Mouse (Mus musculus) midbrain, embryonic 14.5 days (tissue): Measurements from ENCODE around the gene Acsl6. TPM values are rescaled to one million over a fixed set of nuclear protein-coding genes. Genes with fewer than 3 reads are reported as not detected.
A peak's percentile ranks its signal among the peaks of the same experiment; 100 is the strongest.

Experiments
- ATAC-seq: fragments of 200-750 bp; cut with Nextera tagmentation; 2 replicates; pipeline ENCODE4 v1.8.0; 2017; ENCODE audit warnings: moderate number of reproducible peaks, moderate library complexity; ENCODE audit not compliant: low FRiP score, low TSS enrichment
- DNase-seq: peaks from one replicate; pipeline ENCODE4 v3.0.0-alpha.2; 2015
- H3K27ac ChIP-seq: fragments of 300-500 bp; sonication (generic); replicated peaks from 2 replicates; pipeline ENCODE4 v1.5.1; 2014; ENCODE audit warnings: mild to moderate bottlenecking, low read depth, low read length, moderate library complexity
- H3K27me3 ChIP-seq: fragments of 300-500 bp; sonication (generic); 2 replicates; pipeline ENCODE4 v1.6.1; 2014; ENCODE audit warnings: low read length, control low read depth, mixed read lengths; ENCODE audit not compliant: control insufficient read depth, insufficient read depth
- H3K36me3 ChIP-seq: fragments of 300-500 bp; sonication (generic); 2 replicates; pipeline ENCODE4 v1.6.1; 2014; ENCODE audit warnings: low read length, control low read depth; ENCODE audit not compliant: control insufficient read depth, insufficient read depth
- H3K4me1 ChIP-seq: fragments of 300-500 bp; sonication (generic); 2 replicates; pipeline ENCODE4 v1.6.1; 2014; ENCODE audit warnings: mild to moderate bottlenecking, antibody characterized with exemption, low read length, control low read depth; ENCODE audit not compliant: control insufficient read depth, insufficient read depth
- H3K4me2 ChIP-seq: fragments of 300-500 bp; sonication (generic); 2 replicates; pipeline ENCODE4 v1.6.1; 2014; ENCODE audit warnings: mild to moderate bottlenecking, low read length, moderate library complexity
- H3K4me3 ChIP-seq: fragments of 300-500 bp; sonication (generic); replicated peaks from 2 replicates; pipeline ENCODE4 v1.5.1; 2014; ENCODE audit warnings: low read depth, low read length
- H3K9ac ChIP-seq: fragments of 300-500 bp; sonication (generic); replicated peaks from 2 replicates; pipeline ENCODE4 v1.6.1; 2014; ENCODE audit warnings: mild to moderate bottlenecking, low read length, moderate library complexity
- H3K9me3 ChIP-seq: fragments of 300-500 bp; sonication (generic); 2 replicates; pipeline ENCODE4 v1.6.1; 2016; ENCODE audit warnings: low read length, control low read depth, mixed read lengths; ENCODE audit not compliant: control insufficient read depth
- WGBS: fragments of 180-500 bp; shearing (Covaris S2); extraction: QIAGEN DNeasy Blood & Tissue Kit; methylation state at CpG from one replicate; pipeline ENCODE4 v1.1.7; 2014; 5-methylcytosine and 5-hydroxymethylcytosine counted together
- polyA plus RNA-seq: library from polyadenylated mRNA; unstranded; fragments of >200 nt; fragmentation: Nextera tagmentation; extraction: Ambion mirVana; gene quantifications from 2 replicates; pipeline ENCODE4 v1.2.1, GENCODE M21; 2014

Acsl6 gene
- polyA plus RNA-seq, 1 experiment from 2014 or later = 40.9 TPM

- 2% methylated on average over 3 of the region's 3 CpGs for WGBS
Measured at GRCm38 (mm10) chr11:54314740-54315139, 11.1 kb downstream of the Acsl6 start.

GRCm38 (mm10) chr11:54315336-54315735 lies 11.7 kb downstream of the Acsl6 start:
- Histone ChIP-seq H3K4me1 (peaks cover 39% of the 10 kb centered on the region), H3K9me3 (no peaks in the 10 kb centered on the region), H3K9ac (no peak overlapping the region), H3K27ac (no peak overlapping the region), H3K4me3 (no peak overlapping the region), H3K27me3 (no peaks in the 10 kb centered on the region), H3K36me3 (peaks cover 6% of the 10 kb centered on the region), H3K4me2 (no peak overlapping the region)
- no peak for DNase-seq
- 86% methylated on average over 5 of the region's 5 CpGs for WGBS
- ATAC-seq = no peak

More at GRCm38 (mm10) chr11:54314740-54315139, 11.1 kb downstream of the Acsl6 start:
- peaks cover 39% of the 10 kb centered on the region for H3K4me1 ChIP-seq
- 0 out of 2 replicates have a peak, but pooled peaks cover under 1% of the 10 kb centered on the region for H3K36me3 ChIP-seq
- no peak overlapping the region for H3K4me3 ChIP-seq
- no peaks in the 10 kb centered on the region for H3K27me3 ChIP-seq
- no peaks in the 10 kb centered on the region for H3K9me3 ChIP-seq
- no peak overlapping the region for H3K9ac ChIP-seq
- H3K4me2 ChIP-seq = no peak overlapping the region
- ATAC-seq (peak; percentile 54; the same call in 1 of the 2 replicates), DNase-seq (peak; percentile 31)
- no peak overlapping the region for H3K27ac ChIP-seq

- H3K27ac ChIP-seq = no peak overlapping the region
- H3K4me1 ChIP-seq = peaks cover 27% of the 10 kb centered on the region
- no peak for ATAC-seq
- peaks cover 25% of the 10 kb centered on the region for H3K36me3 ChIP-seq
- no peak overlapping the region for H3K9ac ChIP-seq
- no peak overlapping the region for H3K4me2 ChIP-seq
- no peaks in the 10 kb centered on the region for H3K27me3 ChIP-seq
- WGBS = 93% methylated on average over 8 of the region's 8 CpGs
- no peak for DNase-seq
- no peak overlapping the region for H3K4me3 ChIP-seq
- no peaks in the 10 kb centered on the region for H3K9me3 ChIP-seq
Measured at GRCm38 (mm10) chr11:54317361-54317760, 13.8 kb downstream of the Acsl6 start.

GRCm38 (mm10) chr11:54317795-54318194 lies 14.2 kb downstream of the Acsl6 start:
- ATAC-seq (no peak), DNase-seq (no peak)
- Histone ChIP-seq H3K9ac (no peak overlapping the region), H3K4me3 (no peak overlapping the region), H3K27me3 (no peaks in the 10 kb centered on the region), H3K27ac (no peak overlapping the region), H3K36me3 (peaks cover 30% of the 10 kb centered on the region), H3K4me1 (peaks cover 24% of the 10 kb centered on the region), H3K9me3 (no peaks in the 10 kb centered on the region), H3K4me2 (no peak overlapping the region)
- WGBS = 83% methylated on average over 3 of the region's 3 CpGs

- Histone ChIP-seq H3K4me2 (no peak overlapping the region), H3K27me3 (no peaks in the 10 kb centered on the region), H3K9me3 (no peaks in the 10 kb centered on the region), H3K36me3 (peaks cover 62% of the 10 kb centered on the region), H3K4me1 (no peaks in the 10 kb centered on the region), H3K4me3 (no peak overlapping the region), H3K27ac (no peak overlapping the region), H3K9ac (no peak overlapping the region)
- WGBS = 91% methylated on average over 5 of the region's 5 CpGs
- ATAC-seq = no peak
- DNase-seq = no peak
Measured at GRCm38 (mm10) chr11:54321802-54322532, 18.4 kb downstream of the Acsl6 start.

- DNase-seq (no peak), ATAC-seq (no peak)
- H3K4me2 ChIP-seq = no peak overlapping the region
- no peaks in the 10 kb centered on the region for H3K27me3 ChIP-seq
- no peak overlapping the region for H3K4me3 ChIP-seq
- no peak overlapping the region for H3K9ac ChIP-seq
- peaks cover 84% of the 10 kb centered on the region for H3K36me3 ChIP-seq
- WGBS = 91% methylated on average over 10 of the region's 10 CpGs
- H3K4me1 ChIP-seq = no peaks in the 10 kb centered on the region
- H3K27ac ChIP-seq = no peak overlapping the region
- no peaks in the 10 kb centered on the region for H3K9me3 ChIP-seq
Measured at GRCm38 (mm10) chr11:54331463-54332183, 28.0 kb downstream of the Acsl6 start.

- DNase-seq (no peak), ATAC-seq (no peak)
- Histone ChIP-seq H3K4me1 (no peaks in the 10 kb centered on the region), H3K4me2 (no peak overlapping the region), H3K4me3 (no peak overlapping the region), H3K36me3 (peaks cover 81% of the 10 kb centered on the region), H3K9me3 (no peaks in the 10 kb centered on the region), H3K9ac (no peak overlapping the region), H3K27me3 (no peaks in the 10 kb centered on the region), H3K27ac (no peak overlapping the region)
- 64% methylated on average over 13 of the region's 13 CpGs for WGBS
Measured at GRCm38 (mm10) chr11:54336165-54336707, 32.6 kb downstream of the Acsl6 start.

GRCm38 (mm10) chr11:54343703-54344102 lies 40.1 kb downstream of the Acsl6 start:
- Histone ChIP-seq H3K4me1 (no peaks in the 10 kb centered on the region), H3K9ac (no peak overlapping the region), H3K27ac (no peak overlapping the region), H3K27me3 (no peaks in the 10 kb centered on the region), H3K9me3 (no peaks in the 10 kb centered on the region), H3K36me3 (peaks cover 77% of the 10 kb centered on the region), H3K4me2 (no peak overlapping the region), H3K4me3 (no peak overlapping the region)
- no peak for DNase-seq
- 71% methylated on average over 4 of the region's 4 CpGs for WGBS
- no peak for ATAC-seq
